Mouse (Mus musculus) MEL (cell line): ENCODE data around the gene Psen2. TPM values are rescaled to one million over a fixed set of nuclear protein-coding genes. Genes with fewer than 3 reads are reported as not detected.

Source experiments
- DNase-seq: peaks from one replicate; pipeline ENCODE4 v3.0.0; 2011; ENCODE audit warnings: low read depth, low spot score
- H3K27ac ChIP-seq: 2 replicates; pipeline ENCODE4 v1.5.1; 2012; ENCODE audit warnings: low read depth, mild to moderate bottlenecking, control low read depth, low read length, moderate library complexity; ENCODE audit not compliant: control insufficient read depth
- H3K27me3 ChIP-seq, 2 experiments: fragments of 150-350 bp in 1 of 2; sonication (generic) in 1 of 2; 2 replicates each; pipeline ENCODE4 v1.6.1; 2012; ENCODE audit warnings: low read length in 2 of 2, mild to moderate bottlenecking in 2 of 2, improper control_type of control experiment in 1 of 2, moderate library complexity in 1 of 2; ENCODE audit not compliant: insufficient read depth in 2 of 2, control insufficient read depth in 1 of 2
- H3K36me3 ChIP-seq, 2 experiments: 2 replicates each; pipeline ENCODE4 v1.6.1; 2012 to 2014; ENCODE audit warnings: low read length in 2 of 2, improper control_type of control experiment in 1 of 2, inconsistent platforms in 1 of 2, mild to moderate bottlenecking in 1 of 2; ENCODE audit not compliant: insufficient read depth in 2 of 2, control insufficient read depth in 1 of 2
- H3K4me1 ChIP-seq, 2 experiments: fragments of 150-350 bp in 1 of 2; sonication (generic) in 1 of 2; 2 replicates each; pipeline ENCODE4 v1.6.1; 2012; ENCODE audit warnings: low read length in 2 of 2, improper control_type of control experiment in 1 of 2, mild to moderate bottlenecking in 1 of 2; ENCODE audit not compliant: insufficient read depth in 2 of 2, control insufficient read depth in 1 of 2
- H3K4me3 ChIP-seq, 2 experiments: fragments of 150-350 bp in 1 of 2; sonication (generic) in 1 of 2; 2 replicates each; pipeline ENCODE4 v1.5.1; 2012; ENCODE audit warnings: low read depth in 2 of 2, low read length in 2 of 2, mild to moderate bottlenecking in 2 of 2, moderate library complexity in 2 of 2, control low read depth in 1 of 2, improper control_type of control experiment in 1 of 2; ENCODE audit not compliant: control insufficient read depth in 1 of 2, insufficient read depth in 1 of 2
- H3K79me2 ChIP-seq: 2 replicates; pipeline ENCODE4 v1.6.1; 2012; ENCODE audit warnings: mild to moderate bottlenecking, low read length, moderate library complexity; ENCODE audit not compliant: control insufficient read depth, poor library complexity, insufficient read depth
- H3K9ac ChIP-seq: 2 replicates; pipeline ENCODE4 v1.6.1; 2012; ENCODE audit warnings: low read depth, mild to moderate bottlenecking, control low read depth, low read length, moderate library complexity; ENCODE audit not compliant: control insufficient read depth, poor library complexity, severe bottlenecking
- H3K9me3 ChIP-seq: fragments of 150-350 bp; sonication (generic); replicated peaks from 2 replicates; pipeline ENCODE4 v1.6.1; 2012; ENCODE audit warnings: mild to moderate bottlenecking, low read length, improper control_type of control experiment, moderate library complexity; ENCODE audit not compliant: insufficient read depth
- CHD2 ChIP-seq: IDR thresholded peaks from 2 replicates; pipeline ENCODE4 v1.6.1; 2011; ENCODE audit warnings: low read length, improper control_type of control experiment
- CTCF ChIP-seq, 3 experiments: IDR thresholded peaks in 2 of 3; conservative IDR thresholded peaks in 1 of 3; 2 replicates each; pipeline ENCODE4 v1.5.1; 2011 to 2012; ENCODE audit warnings: low read length in 3 of 3, low read depth in 2 of 3, mild to moderate bottlenecking in 2 of 3, improper control_type of control experiment in 1 of 3, inconsistent platforms in 1 of 3, mixed read lengths in 1 of 3, moderate library complexity in 1 of 3; ENCODE audit not compliant: control insufficient read depth in 1 of 3, insufficient read depth in 1 of 3, poor library complexity in 1 of 3, severe bottlenecking in 1 of 3
- ELF1 ChIP-seq: IDR thresholded peaks from 2 replicates; pipeline ENCODE4 v1.6.1; 2014; ENCODE audit warnings: low read depth, mild to moderate bottlenecking, inconsistent platforms, low read length, improper control_type of control experiment, moderate library complexity
- ETS1 ChIP-seq: IDR thresholded peaks from 2 replicates; pipeline ENCODE4 v1.6.1; 2012; ENCODE audit warnings: low read depth, mild to moderate bottlenecking, inconsistent platforms, low read length, improper control_type of control experiment, moderate library complexity
- GABPA ChIP-seq: IDR thresholded peaks from 2 replicates; pipeline ENCODE4 v1.6.1; 2012; ENCODE audit warnings: low read depth, mild to moderate bottlenecking, inconsistent platforms, low read length, improper control_type of control experiment, moderate library complexity
- GATA1 ChIP-seq: IDR thresholded peaks from 2 replicates; pipeline ENCODE4 v1.6.1; 2011; ENCODE audit warnings: low read depth, low read length, improper control_type of control experiment
- HCFC1 ChIP-seq: IDR thresholded peaks from 2 replicates; pipeline ENCODE4 v1.6.1; 2012; ENCODE audit warnings: low read depth, mild to moderate bottlenecking, inconsistent platforms, low read length, improper control_type of control experiment, moderate library complexity
- MEF2A ChIP-seq: IDR thresholded peaks from 2 replicates; pipeline ENCODE4 v1.6.1; 2014; ENCODE audit warnings: low read depth, mild to moderate bottlenecking, inconsistent platforms, low read length, improper control_type of control experiment; ENCODE audit not compliant: poor library complexity, insufficient replicate concordance, severe bottlenecking; ENCODE audit errors: extremely low read depth
- MXI1 ChIP-seq: IDR thresholded peaks from 2 replicates; pipeline ENCODE4 v1.6.1; 2011; ENCODE audit warnings: mild to moderate bottlenecking, low read depth, low read length, improper control_type of control experiment
- MYC ChIP-seq: IDR thresholded peaks from 2 replicates; pipeline ENCODE4 v1.6.1; 2011; ENCODE audit warnings: low read depth, mild to moderate bottlenecking, low read length, improper control_type of control experiment, moderate library complexity
- NELFE ChIP-seq: IDR thresholded peaks from 2 replicates; pipeline ENCODE4 v1.6.1; 2011; ENCODE audit warnings: low read depth, low read length, improper control_type of control experiment
- NRF1 ChIP-seq: IDR thresholded peaks from 2 replicates; pipeline ENCODE4 v1.6.1; 2014; ENCODE audit warnings: low read depth, mild to moderate bottlenecking, inconsistent platforms, low read length, improper control_type of control experiment, moderate library complexity; ENCODE audit not compliant: poor library complexity, insufficient read depth, severe bottlenecking
- POLR2AphosphoS2 ChIP-seq: IDR thresholded peaks from 2 replicates; pipeline ENCODE4 v1.6.1; 2011; ENCODE audit warnings: low read length, improper control_type of control experiment
- RAD21 ChIP-seq: IDR thresholded peaks from 2 replicates; pipeline ENCODE4 v1.6.1; 2011; ENCODE audit warnings: mild to moderate bottlenecking, low read depth, low read length, improper control_type of control experiment
- RCOR1 ChIP-seq: IDR thresholded peaks from 2 replicates; pipeline ENCODE4 v1.6.1; 2012; ENCODE audit warnings: low read depth, mild to moderate bottlenecking, inconsistent platforms, low read length, improper control_type of control experiment
- SIN3A ChIP-seq: IDR thresholded peaks from 2 replicates; pipeline ENCODE4 v1.6.1; 2012; ENCODE audit warnings: low read length, improper control_type of control experiment, inconsistent platforms
- TAL1 ChIP-seq: IDR thresholded peaks from 2 replicates; pipeline ENCODE4 v1.6.1; 2012; ENCODE audit warnings: mild to moderate bottlenecking, inconsistent platforms, low read length, moderate library complexity, mixed read lengths
- TBP ChIP-seq: IDR thresholded peaks from 2 replicates; pipeline ENCODE4 v1.8.0; 2011; ENCODE audit warnings: low read depth, low read length, improper control_type of control experiment
- UBTF ChIP-seq: IDR thresholded peaks from 2 replicates; pipeline ENCODE4 v1.6.1; 2012; ENCODE audit warnings: low read depth, mild to moderate bottlenecking, inconsistent platforms, low read length, improper control_type of control experiment, moderate library complexity, borderline replicate concordance; ENCODE audit not compliant: insufficient read depth
- USF1 ChIP-seq: IDR thresholded peaks from 2 replicates; pipeline ENCODE4 v1.6.1; 2014; ENCODE audit warnings: low read depth, mild to moderate bottlenecking, inconsistent platforms, low read length, improper control_type of control experiment, moderate library complexity
- ZC3H11A ChIP-seq: IDR thresholded peaks from 2 replicates; pipeline ENCODE4 v1.6.1; 2012; ENCODE audit warnings: low read depth, mild to moderate bottlenecking, inconsistent platforms, low read length, improper control_type of control experiment
- ZNF384 ChIP-seq: IDR thresholded peaks from 2 replicates; pipeline ENCODE4 v1.6.1; 2012; ENCODE audit warnings: low read depth, mild to moderate bottlenecking, inconsistent platforms, low read length, improper control_type of control experiment
- polyA plus RNA-seq, 2 experiments: library from polyadenylated mRNA; stranded (reverse) in 1 of 2; unstranded in 1 of 2; fragments of >175 nt in 1 of 2; fragments of >200 nt in 1 of 2; gene quantifications; 2 replicates each; pipeline versions ENCODE4 v1.2.1 to v1.2.4; 2012; ENCODE audit warnings: low replicate concordance in 2 of 2, low read depth in 1 of 2; ENCODE audit not compliant: insufficient read length in 2 of 2, insufficient read depth in 1 of 2, missing spikeins in 1 of 2
- total RNA-seq: library from RNA; depleted of rRNA; stranded (reverse); fragments of 300-350 nt; gene quantifications from 2 replicates; pipeline ENCODE4 v1.2.3, GENCODE M21; 2012

The Psen2 gene
- total and polyA plus RNA-seq, 3 experiments, result 35.0 to 39.2 TPM; not detected in 1

- Histone ChIP-seq H3K27me3 (no peaks in the 10 kb centered on the region; a peak in 1 of 4 replicates), H3K79me2 (no peaks in the 10 kb centered on the region), H3K9ac (no peak overlapping the region), H3K36me3 (no peaks in the 10 kb centered on the region; a peak in 2 of 4 replicates), H3K4me3 (no peak overlapping the region), H3K27ac (no peak overlapping the region), H3K4me1 (peaks cover 3 to 13% of the 10 kb centered on the region in 2 experiments; a peak in 3 of 4 replicates)
- no peak for DNase-seq
- TF ChIP-seq MEF2A (no peak), ELF1 (no peak), RCOR1 (no peak), ETS1 (no peak), SIN3A (no peak), ZNF384 (no peak), NELFE (no peak), GATA1 (no peak), MXI1 (no peak), CTCF (IDR thresholded peaks at IDR 0.05 in 2 of 3, conservative IDR thresholded peaks at IDR 0.05 in 1 of 3; ENCODE audit: control insufficient read depth in 1 of 3, insufficient read depth in 1 of 3, low read depth in 2 of 3, low read length in 3 of 3, poor library complexity in 1 of 3, severe bottlenecking in 1 of 3) (no peak), TBP (no peak), CHD2 (no peak)
- TF ChIP-seq, all 39 proteins: peak for 0
- no peaks in the 10 kb centered on the region for H3K9me3 ChIP-seq
Observed at GRCm38 (mm10) chr1:180286081-180286831, 23.0 kb upstream of the Psen2 start.

GRCm38 (mm10) chr1:180283813-180284768 is 20.9 kb upstream of the Psen2 start:
- H3K79me2 ChIP-seq, result no peaks in the 10 kb centered on the region
- DNase-seq, result no peak
- no peaks in the 10 kb centered on the region for H3K9me3 ChIP-seq
- peaks cover 8 to 9% of the 10 kb centered on the region in 2 experiments for H3K4me1 ChIP-seq
- H3K4me3 ChIP-seq, result no peak overlapping the region
- no peak overlapping the region for H3K9ac ChIP-seq
- no peaks in the 10 kb centered on the region; a peak in 1 of 4 replicates for H3K27me3 ChIP-seq
- no peak overlapping the region for H3K27ac ChIP-seq
- peaks cover 0 to under 1% of the 10 kb centered on the region in 2 experiments; a peak in 1 of 4 replicates for H3K36me3 ChIP-seq
- no peak for TF ChIP-seq CTCF (IDR thresholded peaks at IDR 0.05 in 2 of 3, conservative IDR thresholded peaks at IDR 0.05 in 1 of 3; ENCODE audit: control insufficient read depth in 1 of 3, insufficient read depth in 1 of 3, low read depth in 2 of 3, low read length in 3 of 3, poor library complexity in 1 of 3, severe bottlenecking in 1 of 3)
- TF ChIP-seq MXI1, result no peak
- TF ChIP-seq HCFC1, result no peak
- no peak for TF ChIP-seq NRF1
- no peak for TF ChIP-seq MYC
- no peak for TF ChIP-seq UBTF
- TF ChIP-seq ZC3H11A, result no peak
- TF ChIP-seq USF1, result no peak
- TF ChIP-seq TAL1, result no peak
- no peak for TF ChIP-seq POLR2AphosphoS2
- no peak for TF ChIP-seq ETS1
- TF ChIP-seq RAD21, result no peak
- TF ChIP-seq NELFE, result no peak
- TF ChIP-seq GABPA, result no peak
